Mouse (Mus musculus): ENCODE results near the gene Gpr137c.
A peak's percentile ranks its signal among the peaks of the same experiment; 100 is the strongest.

The Gpr137c gene

DNA sequence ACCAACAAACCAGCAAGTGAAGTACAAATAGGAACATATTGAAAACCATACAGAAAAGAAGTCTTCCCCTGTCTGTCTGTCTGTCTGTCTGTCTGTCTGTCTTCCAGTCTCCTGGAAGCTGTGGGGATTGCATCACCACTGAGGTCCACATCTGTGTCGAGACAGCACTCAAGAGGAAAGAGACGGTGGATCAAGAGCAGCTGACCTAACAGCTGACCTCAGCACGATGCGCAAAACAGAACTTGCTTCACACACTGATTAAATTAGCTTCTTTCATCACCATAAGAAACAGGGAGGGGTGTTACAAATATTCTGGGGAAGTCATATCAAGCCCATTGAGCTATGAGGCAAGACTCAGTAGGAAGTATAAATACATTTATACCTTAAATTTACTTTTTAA lies 72.1 kb downstream of the Gpr137c start:
- DNase-seq (ENCODE audit: low read depth, low spot score) = no peak

DNA sequence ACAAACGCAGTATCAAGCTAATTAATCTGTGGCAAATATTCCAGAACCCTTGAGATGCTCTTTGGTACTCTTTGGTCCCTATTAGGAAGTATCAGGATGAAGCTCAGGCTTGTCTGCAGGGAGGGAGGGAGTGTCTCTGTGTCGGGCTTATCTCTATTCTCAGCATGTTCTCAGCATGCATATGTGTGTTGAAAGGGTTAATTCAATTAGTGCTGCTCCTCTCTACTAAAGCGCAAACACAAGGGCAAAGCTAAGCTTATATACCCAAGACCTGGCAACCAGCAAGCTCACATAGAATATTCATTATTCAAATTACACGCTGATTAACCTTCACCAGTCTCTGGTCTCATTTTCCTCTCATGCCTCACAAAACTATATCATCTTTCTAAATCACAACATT lies 84.4 kb downstream of the Gpr137c start:
- DNase-seq (ENCODE audit: low read depth, low spot score) = no peak

DNA sequence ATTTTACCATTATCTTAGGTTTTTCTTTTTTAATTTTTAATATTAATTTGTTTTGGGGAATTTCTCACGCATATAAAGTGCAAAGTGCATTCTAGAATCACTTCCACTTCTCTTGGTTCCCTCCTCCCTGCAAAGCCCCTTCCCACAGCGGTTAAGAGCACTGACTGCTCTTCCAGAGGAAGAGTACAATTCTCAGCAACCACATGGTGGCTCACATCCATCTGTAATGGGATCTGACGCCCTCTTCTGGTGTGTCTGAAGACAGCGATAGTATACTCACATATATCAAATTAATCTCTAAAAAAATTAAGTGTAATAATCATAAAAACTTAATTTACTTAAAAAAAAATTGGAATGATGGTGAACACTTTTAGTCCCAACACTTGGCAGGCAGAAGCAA lies 84.9 kb downstream of the Gpr137c start:
- DNase-seq (ENCODE audit: low read depth, low spot score) = no peak

- no peak for DNase-seq (ENCODE audit: low read depth, low spot score)
Observed at GRCm38 (mm10) chr14:45305852-45306251, 86.3 kb downstream of the Gpr137c start.

DNA sequence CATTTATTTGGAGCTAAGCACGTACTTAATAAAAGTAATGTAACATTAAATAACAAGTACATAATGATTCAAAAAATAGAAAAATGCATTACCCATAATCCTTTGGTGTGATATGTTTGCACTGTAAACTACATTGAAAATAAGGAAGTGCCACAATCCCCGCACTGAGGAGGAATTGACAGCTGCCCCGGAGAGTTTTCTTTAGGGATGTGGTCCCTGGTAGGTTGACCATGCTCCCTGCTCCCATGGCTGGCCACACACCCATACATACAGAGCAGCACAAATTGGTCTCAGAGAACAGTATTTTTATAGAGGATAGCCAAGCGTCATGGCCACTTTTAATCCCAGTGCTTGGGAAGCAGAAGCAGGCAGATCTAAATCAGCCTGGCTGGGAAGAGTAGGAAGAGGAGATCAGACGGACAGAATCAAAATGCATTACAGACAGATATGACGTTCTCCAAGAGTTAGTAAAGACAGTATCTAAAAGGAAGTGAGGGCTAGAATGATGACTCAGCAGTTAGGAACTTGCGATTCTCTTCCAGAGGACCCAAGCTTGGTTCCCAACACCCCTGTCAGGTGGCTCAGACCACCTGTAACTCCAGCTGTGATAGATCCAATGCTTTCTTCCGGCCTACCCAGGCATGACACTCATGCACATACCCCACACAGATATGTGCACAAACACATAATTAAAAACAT lies 88.3 kb downstream of the Gpr137c start:
- no peak for DNase-seq (ENCODE audit: low read depth, low spot score)

- no peak for DNase-seq (ENCODE audit: low read depth, low spot score)
Observed at GRCm38 (mm10) chr14:45309646-45310045, 90.1 kb downstream of the Gpr137c start.

- no peak for DNase-seq (ENCODE audit: low read depth, low spot score)
Observed at GRCm38 (mm10) chr14:45310101-45310500, 90.6 kb downstream of the Gpr137c start.

DNA sequence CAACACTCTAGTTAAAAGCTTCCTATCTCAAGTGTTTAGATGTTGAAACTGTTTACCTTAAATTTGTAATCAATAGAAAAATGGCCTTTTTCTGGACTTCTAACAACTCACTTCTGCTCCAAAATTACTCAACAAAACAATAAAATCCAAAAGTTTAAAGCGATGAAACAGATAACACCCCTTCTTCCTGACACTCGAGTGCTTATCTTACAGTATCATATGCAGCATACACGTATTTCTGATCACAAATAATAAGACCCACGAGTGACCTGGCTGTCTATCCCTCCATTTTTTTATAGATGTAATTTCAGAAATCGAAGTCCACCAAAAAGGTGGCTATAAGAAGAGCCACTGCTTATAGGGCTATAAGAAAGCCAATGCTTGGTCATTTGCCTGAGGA lies 97.4 kb downstream of the Gpr137c start:
- DNase-seq (ENCODE audit: low read depth, low spot score) = no peak

DNA sequence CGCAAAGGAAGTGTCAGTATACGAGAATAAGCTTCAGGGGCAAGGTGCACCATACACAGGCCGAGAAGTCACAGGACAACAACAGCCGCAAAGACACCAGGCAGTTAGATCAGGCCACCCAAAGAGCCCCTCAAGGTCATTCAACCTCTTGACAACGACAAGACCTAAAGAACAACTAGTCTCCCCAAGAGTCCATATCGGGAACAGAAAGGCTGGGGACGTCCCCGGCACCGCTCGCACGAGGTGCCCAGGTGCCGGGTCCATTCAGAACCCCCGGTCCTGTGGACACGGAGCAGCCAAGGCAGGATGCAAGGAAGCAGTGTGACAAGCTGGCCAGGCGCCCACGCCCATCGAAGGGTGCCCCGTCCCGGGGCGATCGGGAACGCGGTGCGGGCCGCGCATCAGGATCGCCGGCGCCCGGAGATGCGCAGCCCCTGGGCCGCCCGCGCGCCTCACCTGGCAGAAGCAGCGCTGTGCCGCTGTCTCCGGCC lies 98.4 kb downstream of the Gpr137c start:
- no peak for DNase-seq (ENCODE audit: low read depth, low spot score)

GRCm38 (mm10) chr14:45318426-45319236 lies 99.1 kb downstream of the Gpr137c start, which contains the start of gene Ero1l:
TSS of gene Ero1l (minus strand) at chr14:45318771.
- peak; percentile 45 for DNase-seq (ENCODE audit: low read depth, low spot score)

DNA sequence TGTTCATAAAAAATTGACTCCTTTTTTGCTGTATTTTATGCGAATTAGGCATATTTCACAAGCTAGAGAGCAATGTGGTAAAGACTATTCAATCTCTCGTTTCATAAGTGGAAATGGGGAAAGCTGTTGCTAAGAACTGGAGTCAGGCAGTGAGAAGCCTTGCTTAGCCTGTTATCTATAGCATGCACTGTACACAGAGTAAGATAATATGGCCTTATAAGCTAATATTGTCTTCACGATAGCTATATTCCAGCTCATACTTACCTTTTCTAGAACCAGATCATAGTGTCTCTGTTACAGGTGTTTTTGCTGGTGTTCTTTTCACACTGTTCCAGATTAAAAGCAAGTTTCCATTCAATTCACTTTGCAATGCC lies 99.7 kb downstream of the Gpr137c start:
- no peak for DNase-seq (ENCODE audit: low read depth, low spot score)

- DNase-seq (ENCODE audit: low read depth, low spot score) = no peak
Observed at GRCm38 (mm10) chr14:45320111-45320510, 100.6 kb downstream of the Gpr137c start.

DNA sequence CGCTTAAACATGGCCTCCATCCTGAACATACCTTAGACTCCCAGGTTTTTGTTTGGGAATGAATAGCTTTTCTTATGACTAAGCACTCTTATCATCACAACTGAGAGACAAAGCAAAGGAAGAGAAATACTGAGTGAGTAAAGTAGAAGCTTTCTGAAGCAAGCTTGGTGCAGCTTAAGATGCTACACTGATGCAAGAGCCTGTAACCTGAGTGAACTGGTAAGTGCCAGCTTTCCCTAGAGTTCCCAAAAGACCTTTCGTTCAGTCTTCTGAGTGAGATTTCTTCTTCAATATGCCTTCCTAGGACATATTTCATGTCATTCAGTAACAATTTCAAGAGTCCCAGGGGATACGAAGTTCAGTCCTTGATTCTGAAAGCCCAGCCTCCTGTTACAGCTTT lies 101.5 kb downstream of the Gpr137c start:
- DNase-seq (ENCODE audit: low read depth, low spot score) = no peak

DNA sequence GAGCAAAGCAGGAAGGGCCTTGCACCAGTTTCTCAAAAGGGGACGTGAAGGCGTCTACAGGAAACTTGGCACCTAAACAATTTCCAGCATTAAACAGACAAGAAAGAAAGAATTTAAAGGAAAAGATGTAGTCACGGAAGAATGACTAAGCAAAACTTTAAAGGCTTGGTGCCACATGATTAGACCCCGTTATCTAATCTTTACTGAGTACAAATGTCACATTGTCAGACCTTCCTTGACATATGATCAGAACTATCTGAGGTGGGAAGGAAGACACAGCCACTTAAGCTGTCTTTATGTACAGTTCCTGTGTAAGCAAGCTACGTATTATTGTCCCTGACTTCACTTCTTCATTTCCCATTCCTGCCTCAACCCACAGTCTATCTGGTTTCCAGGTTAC lies 102.1 kb downstream of the Gpr137c start:
- no peak for DNase-seq (ENCODE audit: low read depth, low spot score)

DNA sequence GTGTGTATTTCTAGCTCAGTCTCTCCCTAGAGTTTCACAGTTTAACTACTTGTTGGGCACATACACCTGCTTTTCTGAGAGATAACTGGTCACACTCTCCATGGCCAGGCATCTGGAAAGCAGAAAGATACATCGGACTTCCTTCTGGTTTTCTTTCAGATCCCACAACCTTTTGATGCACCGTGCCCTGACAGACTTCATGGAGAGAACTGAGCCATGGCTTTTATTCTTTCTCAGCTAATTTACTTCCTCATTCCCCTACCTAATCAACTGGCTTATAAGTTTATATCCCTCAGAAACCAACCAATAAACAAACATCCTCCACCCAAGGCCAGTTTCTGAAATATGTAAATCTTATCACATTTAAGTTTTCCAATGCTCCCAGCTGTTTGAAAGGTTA lies 102.9 kb downstream of the Gpr137c start:
- no peak for DNase-seq (ENCODE audit: low read depth, low spot score)

- no peak for DNase-seq (ENCODE audit: low read depth, low spot score)
Observed at GRCm38 (mm10) chr14:45323320-45323719, 103.8 kb downstream of the Gpr137c start.

DNA sequence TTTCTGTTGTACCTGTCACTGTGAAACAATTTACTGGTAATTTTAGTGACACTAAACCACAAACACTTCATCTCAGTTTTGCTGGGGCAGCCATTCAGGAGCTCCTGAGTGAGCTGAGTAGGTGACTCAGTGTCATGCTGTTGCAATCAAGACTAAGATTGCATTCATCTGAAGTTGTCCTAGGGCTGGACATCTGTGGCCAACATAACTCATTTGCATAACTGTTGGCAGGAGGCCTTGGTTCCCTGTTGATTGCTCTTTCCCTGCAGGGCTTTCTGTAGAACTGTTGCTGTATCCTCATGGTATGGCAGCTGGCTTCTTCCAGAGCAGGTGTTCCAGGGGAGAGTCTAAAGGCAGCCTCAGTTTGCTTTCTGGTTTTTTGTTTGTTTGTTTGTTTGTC lies 106.0 kb downstream of the Gpr137c start:
- no peak for DNase-seq (ENCODE audit: low read depth, low spot score)

- DNase-seq (ENCODE audit: low read depth, low spot score) = no peak
Observed at GRCm38 (mm10) chr14:45328072-45328713, 108.7 kb downstream of the Gpr137c start.

DNA sequence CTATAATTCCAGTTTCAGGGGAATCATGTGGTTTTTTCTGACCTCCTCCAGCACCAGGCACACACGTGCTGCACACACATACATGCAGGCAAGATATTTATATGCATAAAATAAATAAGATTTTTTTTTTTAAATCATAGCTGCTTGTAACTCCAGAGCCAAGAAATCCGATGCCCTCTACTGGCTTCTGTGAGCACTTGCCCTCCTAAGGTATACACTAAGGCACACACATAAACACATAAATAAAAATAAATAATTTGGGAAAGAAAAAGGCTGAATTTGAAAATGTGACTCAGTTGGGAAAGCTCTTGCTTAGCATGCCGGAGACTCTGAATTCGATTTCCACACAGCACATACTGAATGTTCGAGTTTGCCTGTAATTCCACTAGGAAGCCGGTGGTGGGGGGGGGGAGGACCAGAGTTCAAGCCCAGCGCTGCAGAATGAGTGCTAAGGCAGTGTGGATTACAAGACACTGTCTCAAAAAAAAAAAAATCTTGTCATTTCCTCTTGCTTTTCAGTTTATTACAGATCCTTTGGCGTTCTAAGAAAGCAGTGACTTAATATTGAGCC lies 109.6 kb downstream of the Gpr137c start:
- peak; percentile 18 for DNase-seq (ENCODE audit: low read depth, low spot score)

DNA sequence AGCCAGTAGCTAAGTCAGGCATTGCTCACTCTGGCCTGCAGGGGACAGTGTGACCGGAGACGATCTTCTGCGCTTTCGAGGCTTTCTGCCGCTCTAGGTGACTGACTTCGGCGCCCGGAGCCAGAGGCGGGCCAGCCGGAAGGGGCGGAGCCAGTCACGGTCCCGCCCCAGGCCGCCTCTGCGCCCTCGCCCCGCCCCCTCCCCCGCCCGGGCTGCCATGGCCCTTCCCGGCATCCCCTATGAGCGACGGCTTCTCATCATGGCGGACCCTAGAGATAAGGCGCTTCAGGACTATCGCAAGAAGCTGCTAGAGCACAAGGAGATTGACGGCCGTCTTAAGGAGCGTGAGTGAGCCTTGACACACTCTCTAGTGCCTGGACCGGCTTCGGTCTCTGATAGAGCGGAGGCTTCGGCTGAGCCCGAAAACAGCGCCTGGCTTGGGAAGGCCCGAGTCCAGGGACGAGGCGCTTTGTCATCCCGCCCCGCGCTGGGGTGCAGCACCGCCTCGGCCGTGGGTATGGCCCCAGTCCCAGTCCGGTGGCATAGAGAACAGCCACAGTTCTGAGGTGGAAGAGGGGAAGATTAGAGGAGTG lies 110.2 kb downstream of the Gpr137c start, which contains the start of gene Psmc6:
TSS of gene Psmc6 (plus strand) at position 200 of the 593 bp plus-strand sequence.
- DNase-seq (ENCODE audit: low read depth, low spot score) = peak; percentile 81
